Mouse (Mus musculus) erythroblast, embryonic 14.5 days (primary cell): ENCODE results near the gene Rbak.

Source experiments
- GATA1 ChIP-seq: IDR thresholded peaks from 2 replicates; pipeline ENCODE4 v1.6.1; 2012; ENCODE audit warnings: low read length, inconsistent platforms, mixed read lengths
- TAL1 ChIP-seq: IDR thresholded peaks from 3 replicates; pipeline ENCODE4 v1.6.1; 2012; ENCODE audit warnings: low read length, inconsistent platforms, mixed read lengths

DNA sequence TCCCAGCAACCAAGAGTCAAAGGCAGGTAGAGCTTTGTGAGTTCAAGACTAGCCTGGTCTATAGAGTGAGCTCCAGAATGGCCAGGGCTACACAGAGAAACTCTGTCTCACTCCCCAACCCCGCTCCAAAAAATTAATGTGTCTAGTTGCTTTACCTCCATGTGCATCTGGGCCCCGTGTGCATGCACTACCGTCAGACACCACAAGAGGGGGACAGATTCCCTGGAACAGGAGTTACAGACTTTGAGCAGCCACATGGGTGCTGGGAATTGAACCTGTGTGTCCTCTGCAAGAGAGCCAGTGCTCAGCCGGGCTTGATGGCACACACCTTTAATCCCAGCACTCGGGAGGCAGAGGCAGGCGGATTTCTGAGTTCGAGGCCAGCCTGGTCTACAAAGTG lies 50.2 kb downstream of the Rbak start:
- no peak for TF ChIP-seq GATA1
- no peak for TF ChIP-seq TAL1
